Mouse (Mus musculus) mouse trophoblast stem cell (cell line): Measurements from ENCODE around the gene Sestd1.

ENCODE experiments used
- in situ Hi-C, 2 experiments: fragments of 300-500 bp; cut with MseI, MboI; formaldehyde crosslinking; loops; 2 replicates in 1 of 2; 3 replicates in 1 of 2; pipeline ENCODE4 v1.15.1; 2025

Gene Sestd1

DNA sequence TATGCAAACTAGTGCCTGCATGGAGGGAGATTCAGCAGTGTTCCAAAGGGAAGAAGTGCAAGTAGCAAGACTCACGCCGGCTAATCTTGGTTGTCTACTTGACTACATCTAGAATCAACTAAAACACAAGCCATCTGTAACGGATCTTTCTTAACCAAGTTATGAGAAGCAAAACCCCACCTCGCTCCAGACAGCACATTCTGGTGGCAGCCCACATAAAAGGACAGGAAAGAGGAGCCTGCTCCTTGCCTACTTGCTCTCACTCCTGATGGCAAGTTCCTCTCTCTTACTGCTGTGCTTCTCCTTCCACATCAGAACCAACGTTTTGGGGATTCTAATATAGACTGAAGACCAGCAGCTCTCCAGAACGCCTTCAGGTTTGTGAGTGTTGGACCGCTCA lies 9.6 kb downstream of the Sestd1 start:
- in situ Hi-C loops, result no loop called here

DNA sequence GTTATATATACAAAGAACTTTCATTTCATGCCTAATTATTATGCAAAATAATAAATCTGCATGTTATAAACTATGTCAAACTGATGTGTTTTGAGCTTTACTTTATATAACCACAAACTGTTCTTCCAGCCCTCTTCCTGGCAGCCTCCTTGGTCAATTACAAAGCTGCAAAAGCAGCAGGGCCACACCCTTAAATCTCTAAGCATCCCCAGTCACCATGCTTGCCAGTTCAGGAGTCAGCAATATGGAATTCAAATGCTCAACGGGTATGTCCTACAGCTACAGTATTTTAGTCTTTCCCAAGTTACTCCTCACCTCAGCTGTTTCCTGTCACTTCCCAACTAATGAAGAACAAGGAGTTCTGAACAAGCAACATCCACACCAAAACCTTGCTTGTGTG lies 10.3 kb downstream of the Sestd1 start:
- in situ Hi-C loops, result no loop called here

DNA sequence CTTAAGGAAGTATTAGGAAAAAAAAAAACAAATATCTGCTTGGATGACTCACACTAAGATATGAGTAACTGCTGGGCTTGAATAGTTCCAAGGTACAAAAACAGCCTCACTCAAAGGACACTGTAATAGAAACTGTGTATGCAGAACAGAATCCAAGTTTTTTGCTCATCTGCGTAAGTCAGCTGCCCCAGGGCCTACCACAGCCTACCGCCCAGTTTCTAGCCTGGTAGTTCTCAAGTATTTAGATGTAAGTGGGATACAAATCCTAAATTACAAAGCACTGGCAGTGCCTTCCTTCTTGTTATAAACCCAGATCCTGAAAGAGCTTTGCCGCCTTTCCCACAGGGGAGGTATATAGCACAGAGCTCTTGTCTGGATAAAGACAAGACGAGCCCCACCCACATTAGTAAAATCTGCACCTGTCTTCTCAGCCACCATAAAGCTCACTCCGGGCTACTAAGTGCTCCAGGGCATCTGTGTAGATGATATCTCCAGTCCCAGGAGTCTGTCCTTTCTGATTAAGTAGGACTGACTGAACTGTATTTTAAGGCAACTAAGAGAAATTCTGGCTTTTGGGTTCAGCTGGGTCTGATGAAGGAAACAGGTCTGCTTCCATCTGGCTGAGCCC lies 11.7 kb downstream of the Sestd1 start:
- in situ Hi-C loops, result no loop called here

DNA sequence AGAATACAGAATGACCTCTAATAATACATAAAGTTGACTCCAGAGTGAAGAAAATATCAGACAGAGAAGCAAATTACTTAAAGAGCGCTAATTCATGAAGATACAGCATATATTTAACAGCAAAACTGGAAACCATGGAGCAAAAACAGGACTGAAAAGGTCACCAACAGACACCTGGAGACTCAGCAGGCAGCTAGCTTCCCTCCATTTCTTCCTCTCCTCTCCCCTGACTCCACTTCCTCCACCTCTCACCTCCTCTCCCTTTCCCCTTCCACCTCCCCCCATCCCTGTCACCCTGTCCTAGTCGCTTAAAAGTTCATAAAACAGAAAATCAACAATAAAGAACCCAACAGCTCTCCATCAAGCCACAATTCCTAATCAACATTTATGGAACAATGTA lies 13.5 kb downstream of the Sestd1 start:
- in situ Hi-C loops, result no loop called here

DNA sequence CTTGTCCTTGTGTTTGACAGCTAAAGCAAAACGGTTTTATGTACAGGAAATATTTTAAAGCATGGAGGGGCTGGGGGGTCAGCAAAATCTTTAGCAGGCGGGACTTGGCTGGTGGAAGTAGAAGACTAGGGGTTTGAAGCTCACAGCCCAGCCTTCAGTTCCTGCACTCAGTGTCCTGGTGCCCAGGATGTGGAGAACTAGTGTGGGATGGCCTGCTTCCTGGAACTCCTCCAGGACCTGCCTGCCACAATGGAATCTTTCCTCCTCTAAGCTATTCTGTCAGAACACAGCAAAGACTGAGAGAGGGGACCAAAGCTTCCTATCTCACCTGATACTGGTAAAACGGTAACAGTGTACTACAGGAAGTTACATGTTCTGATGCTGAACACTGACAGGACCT lies 14.4 kb downstream of the Sestd1 start:
- in situ Hi-C loops, result no loop called here

DNA sequence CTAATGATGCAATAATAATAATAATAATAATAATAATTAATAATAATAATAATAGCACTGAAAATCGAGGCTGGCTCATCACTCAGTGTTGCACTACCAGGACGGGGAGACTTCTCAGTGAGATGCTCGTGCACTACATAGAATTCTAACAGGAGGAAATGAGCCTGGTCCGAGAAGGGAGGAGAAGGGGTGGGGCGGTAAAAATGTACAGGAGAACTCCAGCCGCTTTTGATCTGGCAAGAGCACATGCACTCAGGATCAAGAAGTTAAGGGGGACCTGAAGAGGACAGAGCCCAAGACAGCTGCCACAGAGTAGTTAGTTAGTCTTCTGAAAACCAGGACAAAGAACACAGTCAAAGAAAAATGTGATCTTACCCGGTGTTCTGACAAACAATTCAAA lies 15.1 kb downstream of the Sestd1 start:
- in situ Hi-C loops, result no loop called here

DNA sequence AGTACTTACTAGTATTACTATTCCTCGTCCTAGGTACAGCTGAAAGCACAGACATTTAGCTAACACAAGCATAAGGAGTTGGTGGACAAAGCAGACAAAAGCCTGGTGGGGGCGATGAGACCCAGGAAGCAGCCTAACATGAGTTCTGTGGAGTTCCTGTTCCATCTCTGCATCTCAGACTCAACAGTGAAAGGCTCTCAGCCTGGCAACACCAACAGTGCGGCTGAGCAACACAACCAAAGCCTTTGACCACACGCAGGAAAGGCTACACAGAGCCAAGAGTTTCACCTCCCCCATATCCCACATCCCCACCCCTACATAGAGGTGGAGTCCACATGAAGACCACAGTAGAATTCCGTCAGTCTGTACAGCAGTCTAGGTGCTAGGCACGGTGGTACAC lies 15.8 kb downstream of the Sestd1 start:
- in situ Hi-C loops, result no loop called here

DNA sequence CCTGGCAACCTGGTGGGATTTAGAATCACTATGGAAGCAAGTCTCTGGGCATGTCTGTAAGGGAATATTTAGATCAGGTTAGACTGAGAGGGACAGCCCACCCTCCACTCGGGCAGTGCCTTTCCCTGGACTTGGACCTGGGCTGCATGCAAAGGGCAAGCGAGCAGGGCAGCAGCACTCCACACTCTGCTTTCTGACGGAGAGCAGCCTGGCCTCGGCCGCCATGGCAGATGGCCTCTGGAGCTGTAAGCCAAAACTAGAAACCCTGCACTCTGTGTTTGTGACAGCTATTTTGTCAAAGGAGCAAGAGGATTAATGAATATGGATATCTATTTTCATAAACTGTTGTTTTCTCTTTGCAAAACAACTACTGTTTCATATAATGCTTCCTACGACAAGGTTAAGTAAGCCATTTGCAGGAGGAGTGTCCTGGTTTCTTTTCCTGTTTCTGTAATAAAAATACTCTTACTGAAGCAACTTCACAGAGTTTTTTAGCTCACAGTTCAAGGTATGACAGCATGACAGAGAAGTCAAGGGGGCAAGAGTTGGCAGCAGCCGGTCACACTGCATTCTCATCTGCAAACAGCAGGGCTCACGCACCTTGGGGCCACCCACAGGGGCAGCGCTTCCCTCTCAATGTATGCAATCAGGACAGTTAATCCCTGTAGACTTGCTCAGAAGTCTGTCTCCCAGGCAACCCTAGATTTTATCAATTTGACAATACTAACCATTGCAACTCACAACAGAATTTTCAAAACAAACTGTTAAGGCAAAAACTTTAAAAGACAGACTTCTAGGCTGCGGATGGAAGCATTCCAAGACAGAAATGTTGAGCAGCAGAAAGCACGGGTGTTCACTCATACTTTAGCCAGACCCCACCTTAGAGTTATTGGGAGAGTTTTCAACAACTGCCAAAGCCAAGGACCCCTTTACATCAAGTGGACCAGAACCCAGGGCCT lies 16.6 kb downstream of the Sestd1 start:
- in situ Hi-C loops, result no loop called here

DNA sequence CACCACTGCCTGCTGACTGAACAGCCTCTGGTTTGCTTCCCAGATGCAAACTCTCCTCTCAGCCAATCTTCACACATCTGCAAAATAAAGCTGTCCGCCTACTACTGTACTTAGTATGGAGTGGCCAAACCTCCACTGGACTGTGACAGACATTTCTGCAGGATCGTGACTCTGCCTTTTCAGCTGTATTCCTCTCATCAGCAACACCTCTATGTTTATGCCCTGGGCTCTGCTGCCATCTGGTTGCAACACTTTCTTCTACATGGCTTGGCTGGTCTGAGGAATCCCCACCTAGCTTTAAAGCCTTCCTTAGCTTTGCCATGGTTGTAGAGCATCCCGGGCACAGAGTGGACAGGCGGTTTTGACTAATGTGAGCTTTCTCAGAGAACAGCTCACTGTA lies 20.3 kb downstream of the Sestd1 start:
- in situ Hi-C loops, result no loop called here

DNA sequence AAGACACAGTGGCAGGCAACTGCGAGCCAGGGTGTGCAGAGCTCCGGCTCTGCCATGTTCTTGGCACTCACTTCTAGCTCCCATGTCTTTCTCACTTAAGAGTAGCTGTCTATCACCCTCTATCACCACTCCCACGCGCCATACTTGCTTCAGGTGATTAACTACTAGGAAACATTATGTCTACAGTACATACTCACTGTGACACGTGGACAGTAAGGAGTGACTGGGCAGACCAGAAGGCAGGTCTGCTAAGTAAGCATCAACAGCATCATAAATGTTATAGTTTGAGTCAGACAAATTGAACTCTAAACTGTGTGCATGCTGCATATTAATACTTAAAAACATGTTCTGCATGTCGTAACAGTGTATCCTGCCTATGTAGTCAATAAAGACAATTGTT lies 27.2 kb downstream of the Sestd1 start:
- in situ Hi-C loops, result loop anchor here in 1 of 2 experiments (10.0 kb wide), 1 partner anchor 82 kb away; no protein-coding TSS in a partner anchor

DNA sequence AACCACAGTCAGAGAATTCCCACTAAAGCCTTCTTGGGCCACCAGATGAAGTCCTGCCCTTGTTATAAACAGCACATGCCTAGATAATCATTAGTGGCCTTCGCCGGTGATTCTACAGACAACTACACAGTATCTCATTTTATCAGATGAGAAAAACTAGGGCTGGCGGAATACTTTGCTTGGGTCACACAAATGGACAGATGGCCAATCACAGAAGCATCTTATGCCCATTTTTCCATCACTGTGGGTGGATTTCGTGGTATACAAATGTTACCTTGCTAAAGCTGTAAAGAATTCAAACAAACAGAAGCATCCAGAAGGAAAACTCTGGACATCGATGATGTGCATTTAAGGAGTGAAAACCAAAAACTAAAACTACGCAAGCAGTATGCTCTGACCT lies 28.7 kb downstream of the Sestd1 start:
- in situ Hi-C loops, result loop anchor here in 1 of 2 experiments (10.0 kb wide), 1 partner anchor 83 kb away; no protein-coding TSS in a partner anchor

DNA sequence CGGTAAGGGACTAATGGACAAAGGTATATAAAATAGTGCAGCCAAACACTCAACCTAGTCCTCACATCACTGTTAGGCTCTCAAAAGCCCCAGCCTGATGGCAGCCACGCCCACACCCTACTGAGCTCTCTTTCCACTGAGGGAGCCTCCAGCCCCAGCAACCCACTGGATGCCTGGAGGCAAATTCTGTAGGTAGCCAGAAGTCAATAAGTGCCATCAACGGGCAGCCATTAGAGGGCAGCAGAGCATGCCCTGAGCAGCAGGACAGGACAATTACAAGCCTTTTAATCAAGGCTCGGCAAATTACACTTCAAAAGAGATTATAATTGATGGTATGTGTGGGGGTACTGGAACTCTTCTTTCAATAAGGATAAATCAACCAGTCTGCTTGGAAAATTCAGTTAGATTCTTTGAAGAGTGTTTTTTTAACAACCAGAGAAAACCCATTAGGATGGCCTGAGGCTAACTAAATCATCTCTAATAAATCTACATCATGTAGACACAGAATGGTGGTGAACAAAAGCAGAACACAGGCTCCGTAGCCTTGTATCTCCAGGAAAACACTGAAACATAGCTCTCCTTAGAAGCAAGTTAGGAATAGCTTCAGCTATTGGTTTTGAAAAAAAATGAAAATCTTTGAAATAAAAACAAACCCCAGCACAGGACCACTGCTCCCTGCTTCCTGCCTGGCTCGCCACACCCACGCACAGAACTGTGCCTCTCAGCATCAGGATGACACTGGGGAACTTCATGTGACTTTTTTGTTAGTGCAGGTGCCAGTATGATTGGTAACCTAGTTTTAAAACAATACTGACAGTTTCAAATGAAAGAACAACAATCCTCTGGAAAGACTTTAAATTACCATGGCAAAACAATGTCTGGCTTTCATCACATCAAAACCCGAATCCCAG lies 30.4 kb downstream of the Sestd1 start:
- in situ Hi-C loops, result loop anchor here in 1 of 2 experiments (10.0 kb wide), 1 partner anchor 85 kb away; no protein-coding TSS in a partner anchor

DNA sequence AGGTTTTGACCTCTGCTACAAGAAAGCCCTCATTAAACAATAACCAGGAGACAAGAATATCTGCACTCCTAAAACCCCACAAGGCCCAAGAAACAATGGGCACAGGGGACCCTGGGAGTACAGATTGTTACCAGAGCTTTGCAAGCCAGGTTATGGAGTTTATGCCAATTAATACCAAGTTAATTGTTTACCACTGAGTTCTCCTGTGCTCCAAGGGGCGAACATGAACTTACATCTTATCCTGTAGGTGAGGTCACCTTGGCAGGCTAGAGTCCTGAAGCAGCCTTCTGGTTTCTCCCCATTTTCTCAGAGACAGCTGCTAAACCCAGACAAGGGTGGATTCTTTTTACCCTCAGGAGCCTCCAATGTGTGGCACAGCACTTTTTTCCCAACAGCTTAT lies 32.0 kb downstream of the Sestd1 start:
- in situ Hi-C loops, result no loop called here

DNA sequence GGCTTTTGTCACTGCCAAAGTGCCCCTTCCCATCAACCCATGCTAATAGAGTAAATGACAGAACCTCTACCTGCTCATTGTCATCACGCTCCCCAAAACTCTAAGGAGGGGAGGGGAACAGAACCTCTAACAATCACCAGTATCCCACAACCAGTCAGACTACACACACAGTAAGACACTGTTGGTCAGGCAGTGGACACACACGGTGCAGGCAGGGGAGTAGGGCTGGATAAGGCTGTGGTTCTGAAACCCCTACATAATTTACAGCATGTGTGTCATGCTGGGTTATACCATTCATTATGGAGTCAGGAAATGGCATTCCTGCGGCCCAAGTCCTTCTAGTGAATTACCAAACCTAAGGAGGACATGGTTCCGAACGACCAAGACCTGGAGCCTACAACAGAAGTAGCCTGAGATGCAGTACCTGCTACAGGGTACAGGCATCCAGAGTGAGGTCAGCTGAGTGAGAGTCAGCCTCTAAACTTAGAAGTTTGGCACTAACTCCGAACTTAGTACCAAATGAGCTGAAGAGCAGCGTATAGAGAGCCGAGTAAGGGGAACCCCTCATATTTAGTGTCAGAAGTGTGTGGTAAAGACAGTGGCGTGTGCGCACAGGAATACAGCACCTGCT lies 33.1 kb downstream of the Sestd1 start:
- in situ Hi-C loops, result no loop called here

DNA sequence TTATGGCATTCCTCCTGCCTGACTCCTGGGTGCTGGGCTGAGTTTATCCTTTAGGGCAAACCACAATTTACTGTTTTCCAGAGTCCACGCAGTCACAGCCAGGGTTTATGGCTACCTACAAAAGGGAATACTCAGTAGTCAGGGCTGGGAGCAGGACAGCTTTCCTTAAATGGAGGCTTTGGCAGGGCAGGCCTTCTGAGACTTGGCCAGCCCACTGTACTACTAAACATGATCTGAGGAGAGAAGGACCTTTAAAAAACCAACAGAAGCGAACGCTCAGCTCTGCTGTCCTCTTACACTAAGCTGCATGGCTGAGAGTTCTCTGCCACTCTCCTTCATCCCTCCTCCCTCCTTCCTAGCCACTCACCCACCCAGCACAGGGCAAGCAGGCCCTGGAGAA lies 34.6 kb downstream of the Sestd1 start:
- in situ Hi-C loops, result no loop called here

DNA sequence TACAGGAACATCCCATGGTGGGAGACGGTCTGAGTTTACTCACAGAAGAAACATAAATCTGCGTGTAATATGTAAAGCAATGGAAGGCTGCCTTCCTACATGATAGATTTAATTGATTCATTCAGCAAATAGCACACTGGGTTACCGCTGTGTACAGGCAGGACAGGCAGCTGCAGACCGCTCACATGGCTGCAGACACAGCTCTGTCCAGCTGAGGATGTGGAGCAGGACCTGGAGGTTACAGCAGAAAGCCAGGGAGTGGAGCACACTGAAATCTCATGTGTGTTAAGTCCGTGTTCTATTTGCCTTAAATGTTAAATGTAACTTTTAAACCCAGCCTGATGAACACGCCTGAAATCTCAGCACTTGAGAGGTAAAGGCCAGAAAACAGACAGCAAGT lies 38.1 kb downstream of the Sestd1 start:
- in situ Hi-C loops, result no loop called here

DNA sequence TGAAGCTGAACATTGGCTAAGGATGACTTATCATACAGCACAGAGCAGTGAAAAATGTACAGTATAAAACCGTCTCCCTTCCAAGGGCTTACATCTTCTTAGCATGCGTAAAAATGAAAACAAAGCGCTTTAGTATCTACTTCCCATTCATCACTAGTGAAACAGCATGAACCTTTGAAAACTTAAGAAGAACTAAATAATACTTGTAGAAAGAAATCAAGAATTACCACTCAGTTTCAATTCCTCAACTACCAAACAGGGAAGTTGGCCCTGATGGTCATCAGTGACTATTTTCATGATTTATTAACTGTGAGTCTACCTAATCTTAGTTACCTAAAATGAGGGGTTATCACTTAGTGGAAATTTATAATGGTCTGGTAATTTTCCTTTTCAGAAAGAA lies 41.8 kb downstream of the Sestd1 start:
- in situ Hi-C loops, result no loop called here

DNA sequence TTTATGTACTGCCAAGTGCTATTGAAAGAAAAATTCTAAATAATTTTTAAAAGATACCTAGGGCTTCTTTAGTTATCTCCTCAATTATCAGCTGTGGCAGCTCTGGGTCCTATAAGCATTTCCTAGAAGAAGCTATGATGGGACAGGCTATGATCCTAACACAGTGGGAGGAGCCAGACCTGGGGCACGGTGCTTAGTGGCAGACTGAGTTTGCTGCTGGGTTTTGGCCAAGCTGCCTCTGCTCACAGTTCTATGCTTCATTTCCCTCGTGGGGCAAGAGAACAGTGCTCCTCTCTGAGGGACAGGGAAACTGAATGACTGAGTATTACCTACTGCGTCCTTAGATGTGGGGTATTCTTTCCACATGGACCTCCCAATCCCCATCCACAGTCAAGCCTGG lies 42.3 kb downstream of the Sestd1 start:
- in situ Hi-C loops, result no loop called here

DNA sequence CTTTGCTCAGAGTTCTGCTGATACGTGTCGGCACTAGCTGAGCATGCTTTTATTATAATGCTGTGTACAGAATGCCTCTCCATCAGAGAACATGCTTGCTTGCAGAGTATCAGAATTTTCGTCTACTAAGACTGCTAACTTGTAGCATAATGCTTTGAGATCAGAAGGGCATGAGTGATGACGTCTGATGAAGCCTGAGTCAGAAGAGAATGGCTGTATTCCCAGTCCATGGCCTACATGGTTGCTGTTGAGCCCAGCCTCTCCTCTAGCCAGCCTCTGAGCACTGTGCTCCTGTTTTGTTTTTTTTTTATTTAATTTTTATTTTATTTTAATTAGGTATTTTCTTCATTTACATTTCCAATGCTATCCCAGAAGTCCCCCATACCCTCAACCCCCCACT lies 43.5 kb downstream of the Sestd1 start:
- in situ Hi-C loops, result no loop called here

DNA sequence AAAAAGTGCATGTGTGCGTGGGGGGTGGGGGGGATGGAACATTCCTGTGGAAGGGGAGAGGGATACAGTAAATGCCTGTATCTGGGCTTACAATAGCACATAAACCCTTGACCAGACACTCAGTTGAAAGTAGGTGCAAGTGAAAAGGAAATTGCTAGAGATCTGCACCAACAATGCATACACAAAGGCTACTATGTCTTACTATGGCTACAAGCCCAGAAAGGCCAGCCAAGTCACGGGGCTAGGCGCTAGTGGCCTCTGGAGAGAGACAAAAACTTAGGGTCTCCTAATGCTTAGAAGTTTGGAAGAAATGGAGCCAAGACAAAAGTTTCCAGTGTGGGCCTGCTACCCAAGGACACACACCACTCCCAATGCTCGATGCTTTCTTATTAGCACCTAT lies 44.5 kb downstream of the Sestd1 start:
- in situ Hi-C loops, result no loop called here

DNA sequence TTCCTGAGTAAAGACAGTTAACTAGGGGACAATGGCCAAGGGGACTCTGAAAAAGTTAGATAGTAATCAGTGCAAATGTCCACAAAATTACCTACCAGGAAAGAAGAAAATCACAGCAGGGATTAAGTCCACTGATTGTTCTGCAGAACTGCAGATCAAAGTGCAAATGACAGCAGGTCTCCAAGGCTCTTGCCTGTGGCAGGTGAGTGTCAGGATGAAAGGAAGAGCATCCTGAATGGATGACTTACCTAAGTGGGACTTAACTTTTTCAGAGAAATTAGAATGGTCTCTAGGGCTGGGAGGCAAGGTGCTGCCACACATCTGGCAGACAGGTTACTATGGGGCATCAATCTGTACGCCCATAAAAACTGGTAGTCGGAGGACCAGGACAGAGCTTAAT lies 47.8 kb downstream of the Sestd1 start:
- in situ Hi-C loops, result no loop called here
